Mouse (Mus musculus) heart, postnatal 0 days (tissue): Measurements from ENCODE around the gene Zcchc4.

Experiments used
- CTCF ChIP-seq: IDR thresholded peaks from 2 replicates; pipeline ENCODE4 v1.5.1; 2016; ENCODE audit warnings: antibody characterized with exemption, control low read depth, low read depth
- EP300 ChIP-seq: IDR thresholded peaks from 2 replicates; pipeline ENCODE4 v1.6.1; 2016; ENCODE audit warnings: antibody characterized with exemption, low read depth

DNA sequence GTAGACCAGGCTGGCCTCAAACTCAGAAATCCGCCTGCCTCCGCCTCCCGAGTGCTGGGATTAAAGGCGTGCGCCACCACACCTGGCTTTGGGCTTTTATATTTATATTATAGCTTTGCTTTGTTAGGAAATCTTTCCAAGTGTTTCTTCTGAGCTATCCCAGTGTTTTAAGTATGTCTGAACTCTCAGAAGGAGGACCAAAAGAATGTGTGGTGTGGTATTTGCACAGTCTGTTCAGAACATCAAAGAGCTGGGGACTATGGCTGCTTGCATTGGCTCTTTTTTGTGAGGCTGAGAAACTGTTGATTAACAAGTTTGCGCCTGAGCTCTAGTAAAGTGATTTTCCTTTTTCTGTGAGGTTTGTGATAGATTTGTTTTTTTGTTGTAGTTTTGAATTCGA is 69.1 kb downstream of the Zcchc4 start:
- no peak for TF ChIP-seq EP300
- TF ChIP-seq CTCF: no peak
